19 mouse cellular contexts compared by ENCODE assay signal in genomic region chr14:109457537-109458053, GRCm38 (mm10).
DNase-seq lines count a peak whose midpoint lies in the region; ATAC-seq and TF ChIP-seq lines count a peak whose summit lies in the region.
"Had no signal": no experiment of that assay in that cellular context is flagged by ENCODE, and none has a peak within 500 bp of the region (broad histone marks: within the 10 kb centered on the region; RNA-seq: fewer than 3 reads in every experiment).

No protein-coding gene starts in this region.

- no peaks in the 10 kb centered on the region for H3K79me3 ChIP-seq in C2C12 (ENCODE audit: low read depth)

- no peak overlapping the region for H3K4me2 ChIP-seq in myocyte (ENCODE audit: low read depth)
- H3K4me2 ChIP-seq in intestine, embryonic 15.5 days (replicated peaks), result no peak overlapping the region
- H3K4me2 ChIP-seq: embryonic facial prominence, embryonic 12.5 days; forebrain, embryonic 13.5 days; forebrain, embryonic 15.5 days had no signal

- H3K27me3 ChIP-seq in C2C12 (ENCODE audit: control insufficient read depth, insufficient read depth, insufficient read length), result no peaks in the 10 kb centered on the region
- no peaks in the 10 kb centered on the region for H3K27me3 ChIP-seq in myocyte (ENCODE audit: control insufficient read depth, insufficient read depth, insufficient read length)
- H3K27me3 ChIP-seq in intestine, embryonic 15.5 days (replicated peaks), result no peaks in the 10 kb centered on the region
- H3K27me3 ChIP-seq: embryonic facial prominence, embryonic 12.5 days; forebrain, embryonic 13.5 days; forebrain, embryonic 15.5 days had no signal

- peak; percentile 80 for DNase-seq in 416B (ENCODE audit: low read depth)
- no peak for DNase-seq in spleen, postnatal 14 days (ENCODE audit: low spot score in 2 of 2)
- DNase-seq: adrenal gland, adult 2 months; adrenal gland, postnatal 10 days; adrenal gland, postnatal 25 days; B cell, adult 2 months; cerebellum, adult 11-12 months; cerebellum, adult 2 months; cerebellum, adult 9-10 months; cerebellum, postnatal 10 days; cerebellum, postnatal 25 days; forebrain, postnatal 0 days had no signal

- no peak overlapping the region for H3K4me3 ChIP-seq in C2C12 (ENCODE audit: insufficient read depth, poor library complexity, severe bottlenecking)
- H3K4me3 ChIP-seq in myocyte, result no peak overlapping the region
- H3K4me3 ChIP-seq in intestine, embryonic 15.5 days (replicated peaks), result no peak overlapping the region
- H3K4me3 ChIP-seq: embryonic facial prominence, embryonic 10.5 days; embryonic facial prominence, embryonic 12.5 days; forebrain, embryonic 13.5 days; forebrain, embryonic 15.5 days had no signal

- TF ChIP-seq CTCF in C2C12 (IDR thresholded peaks at IDR 0.05; ENCODE audit: control insufficient read depth, insufficient read depth, insufficient read length), result no peak

- no peaks in the 10 kb centered on the region for H3K79me2 ChIP-seq in C2C12 (ENCODE audit: control insufficient read depth, insufficient read depth)
- H3K79me2 ChIP-seq in myocyte (ENCODE audit: control insufficient read depth, insufficient read depth), result no peaks in the 10 kb centered on the region

- H3K36me3 ChIP-seq in C2C12 (ENCODE audit: control insufficient read depth, insufficient read depth), result no peaks in the 10 kb centered on the region
- no peaks in the 10 kb centered on the region for H3K36me3 ChIP-seq in myocyte (ENCODE audit: control insufficient read depth, insufficient read depth)
- H3K36me3 ChIP-seq in intestine, embryonic 15.5 days, result no peaks in the 10 kb centered on the region
- H3K36me3 ChIP-seq: embryonic facial prominence, embryonic 10.5 days; embryonic facial prominence, embryonic 12.5 days; forebrain, embryonic 15.5 days had no signal

- no peak overlapping the region for H3K9ac ChIP-seq in intestine, embryonic 15.5 days
- H3K9ac ChIP-seq: embryonic facial prominence, embryonic 12.5 days; forebrain, embryonic 13.5 days; forebrain, embryonic 15.5 days; forebrain, postnatal 0 days had no signal

- no peak for TF ChIP-seq POLR2A in myocyte (IDR thresholded peaks at IDR 0.05; ENCODE audit: insufficient read length, low read depth)

- no peaks in the 10 kb centered on the region for H3K9me3 ChIP-seq in intestine, embryonic 15.5 days
- H3K9me3 ChIP-seq: embryonic facial prominence, embryonic 10.5 days; embryonic facial prominence, embryonic 12.5 days; forebrain, embryonic 13.5 days; forebrain, embryonic 15.5 days had no signal

- no peak overlapping the region for H3ac ChIP-seq in C2C12 (ENCODE audit: control insufficient read depth, insufficient read length, low read depth)
- H3ac ChIP-seq in myocyte (ENCODE audit: control insufficient read depth, insufficient read length), result no peak overlapping the region

- ATAC-seq in intestine, embryonic 15.5 days, result no peak
- ATAC-seq: forebrain, embryonic 13.5 days; forebrain, embryonic 15.5 days; forebrain, postnatal 0 days had no signal

- no peaks in the 10 kb centered on the region for H3K4me1 ChIP-seq in intestine, embryonic 15.5 days (replicated peaks)
- H3K4me1 ChIP-seq: embryonic facial prominence, embryonic 10.5 days; embryonic facial prominence, embryonic 12.5 days; forebrain, embryonic 13.5 days; forebrain, embryonic 15.5 days had no signal

- no peak overlapping the region for H3K27ac ChIP-seq in intestine, embryonic 15.5 days
- H3K27ac ChIP-seq: embryonic facial prominence, embryonic 10.5 days; embryonic facial prominence, embryonic 12.5 days; forebrain, embryonic 13.5 days; forebrain, embryonic 15.5 days had no signal

TF ChIP-seq in C2C12, 6 proteins besides CTCF, POLR2A, EP300 and RAD21:
- TF ChIP-seq USF1 (IDR thresholded peaks at IDR 0.05; ENCODE audit: low read depth), result peak; percentile 72
- TF ChIP-seq FOSL1 (IDR thresholded peaks at IDR 0.05; ENCODE audit: insufficient read depth, low read length, poor library complexity, severe bottlenecking), result peak; percentile 74
- no peak for TF ChIP-seq MAX (IDR thresholded peaks at IDR 0.05)

TF ChIP-seq in myocyte, 11 proteins besides CTCF, POLR2A, EP300 and RAD21:
- TF ChIP-seq MAX (IDR thresholded peaks at IDR 0.05; ENCODE audit: low read depth) (no peak), USF1 (IDR thresholded peaks at IDR 0.05; ENCODE audit: low read depth) (peak; percentile 61)
